9 mouse cellular contexts compared by ENCODE assay signal in the genomic region with DNA sequence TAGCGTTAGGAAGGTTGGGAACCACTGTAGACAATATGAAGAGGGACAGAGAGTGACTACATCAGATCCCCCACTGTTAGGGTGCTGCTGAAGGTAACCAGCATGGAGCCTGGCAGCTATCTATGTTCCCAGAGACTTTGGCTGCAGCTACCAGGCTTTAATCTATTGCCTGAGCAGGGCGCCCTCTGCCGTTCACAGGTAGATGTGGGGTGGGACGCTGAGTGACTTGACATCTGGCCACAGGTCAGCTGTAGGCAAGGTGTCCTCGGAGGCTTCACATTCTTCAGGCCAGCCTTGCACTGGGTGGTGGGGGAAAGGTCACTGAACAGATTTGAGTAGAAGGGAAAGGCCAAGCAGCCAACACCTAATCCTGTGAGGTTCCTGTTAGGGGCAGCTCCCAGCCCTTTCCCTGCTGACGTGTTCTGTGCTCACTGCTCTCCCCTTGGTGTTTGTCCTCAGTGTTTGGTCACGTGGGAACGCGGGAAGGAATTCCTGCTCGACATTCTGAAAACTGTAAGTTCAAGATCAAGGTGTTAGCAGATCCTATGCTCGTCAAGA. TPM values are rescaled to one million over a fixed set of nuclear protein-coding genes. Genes with fewer than 3 reads are reported as not detected.
A peak's percentile ranks its signal among the peaks of the same experiment; 100 is the strongest.
DNase-seq lines count a peak whose midpoint lies in the region; ATAC-seq and TF ChIP-seq lines count a peak whose summit lies in the region.
"Had no signal": no experiment of that assay in that cellular context is flagged by ENCODE, and none has a peak within 500 bp of the region (broad histone marks: within the 10 kb centered on the region; RNA-seq: fewer than 3 reads in every experiment).

No protein-coding gene starts in this region.

- no peak for ATAC-seq in CD4-positive, CD25-positive, alpha-beta regulatory T cell, adult 4 months
- ATAC-seq in megakaryocyte, adult 5-6 weeks (ENCODE audit: poor library complexity, severe bottlenecking) = peak; percentile 72
- ATAC-seq in stomach, postnatal 0 days (ENCODE audit: low FRiP score, low TSS enrichment) = 0 out of 2 replicates have a peak, but pooled peaks have one; percentile 45

- no peak overlapping the region for H3K9ac ChIP-seq in stomach, postnatal 0 days (ENCODE audit: low read length)

- no peaks in the 10 kb centered on the region for H3K9me3 ChIP-seq in stomach, postnatal 0 days (ENCODE audit: control insufficient read depth, low read length)

- peak; percentile 43 for DNase-seq in CD4-positive, CD25-positive, alpha-beta regulatory T cell, adult 2 months (ENCODE audit: low read depth, low spot score)
- DNase-seq in NIH3T3 (ENCODE audit: low read depth) = peak; percentile 61
- peak; percentile 66 to 81 for DNase-seq in cerebellum, postnatal 14 days
- DNase-seq in gastrocnemius, postnatal 25 days = peak; percentile 14
- DNase-seq in layer of hippocampus, postnatal 10 days (ENCODE audit: low spot score in 2 of 2) = peak; percentile 67 to 79
- DNase-seq in stomach, postnatal 0 days (ENCODE audit: low spot score) = peak; percentile 79

- TF ChIP-seq CTCF in stomach, postnatal 0 days (IDR thresholded peaks at IDR 0.05; ENCODE audit: low read depth) = peak; percentile 87

- no peak overlapping the region for H3K4me2 ChIP-seq in stomach, postnatal 0 days (replicated peaks; ENCODE audit: low read depth)

- no peaks in the 10 kb centered on the region for H3K4me1 ChIP-seq in stomach, postnatal 0 days (replicated peaks; ENCODE audit: control insufficient read depth, insufficient read depth)

- no peak overlapping the region for H3K4me3 ChIP-seq in stomach, postnatal 0 days (ENCODE audit: low read depth, low read length)

- H3K27me3 ChIP-seq in stomach, postnatal 0 days (ENCODE audit: control insufficient read depth, insufficient read depth, low read length) = no peaks in the 10 kb centered on the region

- no peak overlapping the region for H3K27ac ChIP-seq in stomach, postnatal 0 days (replicated peaks)
- H3K27ac ChIP-seq: macrophage had no signal

- no peak for TF ChIP-seq EP300 in stomach, postnatal 0 days (optimal IDR thresholded peaks at IDR 0.05)

- WGBS in stomach, postnatal 0 days = 13% methylated on average over 11 of the region's 11 CpGs

- no peaks in the 10 kb centered on the region for H3K36me3 ChIP-seq in stomach, postnatal 0 days (ENCODE audit: control insufficient read depth, insufficient read depth, low read length)

RNA-seq across cellular contexts. Expression of gene Spaca7, which starts 11.3 kb away (rescaled TPM):
- polyA plus RNA-seq in CD4-positive, CD25-positive, alpha-beta regulatory T cell, adult 4 months (2017; shearing (Covaris generic)) = not detected
- total RNA-seq in gastrocnemius, postnatal 25 days (2021) = not detected
- total RNA-seq in layer of hippocampus, postnatal 10 days (2021) = not detected
- total RNA-seq in megakaryocyte, adult 5-6 weeks (2015) = not detected in 2 replicates
- not detected in 2 replicates for total RNA-seq in megakaryocyte, adult 5-6 weeks (2017)
- not detected in 2 replicates for polyA plus RNA-seq in stomach, postnatal 0 days (2015; fragmentation: Nextera tagmentation; extraction: Ambion mirVana)
- polyA plus RNA-seq: macrophage had no signal

Comparison
In these comparisons a context has a peak if more than half of its experiments do, and no peak if none do; other contexts are left out.
1. DNase-seq: peak in every context shown above with its lines; median percentile 79 in stomach, postnatal 0 days; 74 in cerebellum, postnatal 14 days; 73 in layer of hippocampus, postnatal 10 days; 61 in NIH3T3; 43 in CD4-positive, CD25-positive, alpha-beta regulatory T cell, adult 2 months; 14 in gastrocnemius, postnatal 25 days.